Mouse (Mus musculus): ENCODE data around the gene Nol12. TPM values are rescaled to one million over a fixed set of nuclear protein-coding genes. Genes with fewer than 3 reads are reported as not detected.

Nol12 gene
- total RNA-seq, 4 experiments from 2014 or later: 51.2 to 58.9 (median 52.1) TPM

- no peak for DNase-seq
Measured at GRCm38 (mm10) chr15:78916052-78916826, 18.5 kb upstream of the Nol12 start.

GRCm38 (mm10) chr15:78918126-78918525 is 16.6 kb upstream of the Nol12 start:
- no peak for DNase-seq

- DNase-seq: no peak
Measured at GRCm38 (mm10) chr15:78919914-78920313, 14.8 kb upstream of the Nol12 start.

GRCm38 (mm10) chr15:78922700-78923099 is 12.0 kb upstream of the Nol12 start:
- DNase-seq: no peak

GRCm38 (mm10) chr15:78923585-78923984 is 11.1 kb upstream of the Nol12 start:
- no peak for DNase-seq

GRCm38 (mm10) chr15:78925129-78925528 is 9.6 kb upstream of the Nol12 start:
- no peak for DNase-seq

- peak; percentile 88 for DNase-seq
Measured at GRCm38 (mm10) chr15:78926021-78926919, 8.5 kb upstream of the Nol12 start, which contains the start of gene Lgals1. TSS of gene Lgals1 (plus strand) at chr15:78926725.

- DNase-seq: no peak
Measured at GRCm38 (mm10) chr15:78927021-78927787, 7.5 kb upstream of the Nol12 start.

GRCm38 (mm10) chr15:78927788-78928457 is 6.8 kb upstream of the Nol12 start:
- peak; percentile 74 for DNase-seq

GRCm38 (mm10) chr15:78928539-78928938 is 6.2 kb upstream of the Nol12 start:
- DNase-seq: no peak

GRCm38 (mm10) chr15:78930192-78930706 is 4.5 kb upstream of the Nol12 start:
- DNase-seq: no peak

- DNase-seq: no peak
Measured at GRCm38 (mm10) chr15:78930801-78931426, 3.8 kb upstream of the Nol12 start.

GRCm38 (mm10) chr15:78931577-78931976 is 3.2 kb upstream of the Nol12 start:
- no peak for DNase-seq

- DNase-seq: no peak
Measured at GRCm38 (mm10) chr15:78936403-78936802, 1.7 kb downstream of the Nol12 start.

GRCm38 (mm10) chr15:78937311-78937710 is 2.6 kb downstream of the Nol12 start:
- DNase-seq: no peak

GRCm38 (mm10) chr15:78937963-78938362 is 3.2 kb downstream of the Nol12 start:
- no peak for DNase-seq

GRCm38 (mm10) chr15:78940325-78940724 is 5.6 kb downstream of the Nol12 start:
- no peak for DNase-seq

- DNase-seq: peak; percentile 77
Measured at GRCm38 (mm10) chr15:78942663-78943062, 7.9 kb downstream of the Nol12 start.

GRCm38 (mm10) chr15:78946232-78946631 is 11.5 kb downstream of the Nol12 start:
- DNase-seq: no peak

- DNase-seq: peak; percentile 90
Measured at GRCm38 (mm10) chr15:78947657-78948056, 12.9 kb downstream of the Nol12 start, which contains the start of gene Triobp. TSS of gene Triobp (plus strand) at chr15:78947724.

GRCm38 (mm10) chr15:78948152-78948725 is 13.5 kb downstream of the Nol12 start:
- no peak for DNase-seq

Measured in adrenal gland, adult 8-10 months (tissue).